Mouse (Mus musculus): ENCODE results near the gene Plch1.

The Plch1 gene

DNA sequence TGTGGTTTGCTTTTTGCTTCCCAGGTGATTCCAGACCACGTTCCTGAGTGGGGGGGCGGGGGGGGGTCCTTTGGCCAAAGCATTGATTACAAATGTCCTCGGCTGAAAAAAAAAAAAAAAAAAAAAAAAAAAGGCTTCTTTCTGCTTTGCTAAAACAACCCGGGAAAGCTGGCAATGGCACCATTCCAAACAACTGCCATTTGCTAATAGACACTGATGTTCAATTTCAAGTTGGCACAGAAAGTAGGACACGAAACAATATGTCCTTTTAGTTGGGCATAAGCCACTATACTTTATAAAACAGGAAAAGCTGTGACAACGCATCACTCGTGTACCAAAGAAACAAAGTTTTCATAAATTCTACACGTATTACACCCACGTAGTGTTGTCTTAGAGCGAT lies 36.6 kb downstream of the Plch1 start:
- no peak for DNase-seq (ENCODE audit: low spot score in 2 of 2)

DNA sequence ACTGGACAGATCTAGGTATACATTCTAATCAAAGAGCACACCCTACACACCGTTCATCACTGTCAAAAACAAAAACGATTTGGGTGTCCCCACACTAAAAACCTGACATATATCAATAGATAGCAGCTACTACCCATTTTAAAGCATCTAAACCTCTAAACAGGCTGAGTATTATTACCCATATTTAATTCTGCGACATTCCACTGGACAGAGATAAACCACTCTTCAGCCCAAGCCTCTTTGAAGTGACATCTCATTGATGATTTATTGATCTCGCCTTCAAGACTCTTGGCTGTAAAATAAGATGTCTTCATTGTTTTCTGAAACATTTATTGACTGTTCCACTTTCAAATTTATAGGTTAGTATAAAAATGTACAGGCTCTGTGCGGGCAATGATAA lies 46.4 kb downstream of the Plch1 start:
- no peak for DNase-seq (ENCODE audit: low spot score in 2 of 2)

DNA sequence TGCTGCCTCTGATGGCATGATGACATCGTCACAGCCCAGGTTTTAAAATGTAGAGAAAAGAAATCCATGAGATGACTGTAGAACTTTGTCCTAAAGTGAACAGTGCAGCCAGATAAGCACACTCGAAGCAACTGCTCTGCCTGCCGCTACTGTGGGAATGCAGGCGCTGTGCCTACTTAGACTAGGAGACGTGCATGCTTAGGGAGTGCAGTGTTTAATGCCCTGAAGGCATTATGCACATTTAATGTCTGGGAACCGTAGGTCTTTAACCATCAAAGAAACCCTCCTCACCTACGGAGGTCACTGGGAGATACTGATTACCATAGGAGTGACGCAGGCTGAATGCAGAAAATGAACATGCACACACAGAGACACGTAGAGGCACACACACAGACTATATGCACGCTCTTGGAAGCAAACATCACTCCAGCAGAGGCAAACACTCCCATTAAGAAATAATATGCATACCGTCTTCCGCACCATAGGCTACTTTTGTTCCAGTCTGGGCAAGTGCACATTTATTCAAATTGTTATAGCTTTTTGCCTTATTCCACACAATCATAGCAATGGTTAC lies 48.1 kb downstream of the Plch1 start:
- no peak for DNase-seq (ENCODE audit: low spot score in 2 of 2)

DNA sequence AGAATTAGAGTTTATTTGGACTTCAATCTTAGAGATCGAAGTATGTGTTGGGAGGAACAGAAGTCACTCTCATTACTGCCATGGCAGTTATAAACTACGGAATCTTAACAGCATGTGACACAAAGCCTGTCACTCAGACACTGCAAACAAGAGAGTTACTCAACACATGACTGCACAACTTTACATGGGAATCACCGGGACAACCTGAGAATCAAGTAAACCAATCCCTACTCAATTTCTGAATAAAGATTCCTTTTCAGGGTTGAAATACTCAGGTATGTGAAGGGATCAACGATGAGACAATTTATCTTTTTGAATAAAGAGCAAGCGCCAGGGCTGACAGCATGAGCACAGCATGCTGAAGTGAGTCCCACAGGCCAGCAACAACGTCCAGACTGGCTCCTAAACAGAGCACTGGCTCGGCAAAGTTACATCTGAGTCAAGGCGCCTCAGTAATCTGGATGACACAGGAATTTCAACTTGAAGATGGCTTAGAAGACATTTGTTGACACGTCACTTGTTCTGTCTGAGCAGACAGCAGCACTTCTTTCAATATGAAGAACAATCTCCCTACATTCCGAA lies 49.4 kb downstream of the Plch1 start:
- no peak for DNase-seq (ENCODE audit: low spot score in 2 of 2)

DNA sequence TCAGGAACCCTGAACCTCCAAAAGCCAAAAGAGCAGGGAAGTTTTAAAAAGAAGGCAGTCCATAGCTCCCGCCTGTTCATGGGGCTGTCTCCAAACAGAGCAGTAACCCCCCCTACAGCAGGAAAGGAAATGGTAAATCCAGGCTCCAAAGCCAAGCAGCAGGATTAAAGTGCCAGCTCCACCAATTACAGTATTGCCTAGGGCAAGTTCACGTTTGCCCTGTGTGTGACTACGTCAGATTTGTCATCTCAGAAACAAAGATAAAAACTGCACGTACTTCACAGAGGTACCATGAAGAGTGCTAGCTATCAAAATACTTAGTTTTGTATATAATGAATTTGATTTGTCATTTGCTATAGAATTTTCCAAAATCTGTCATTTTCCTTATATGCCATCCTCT lies 55.1 kb downstream of the Plch1 start:
- no peak for DNase-seq (ENCODE audit: low spot score in 2 of 2)

DNA sequence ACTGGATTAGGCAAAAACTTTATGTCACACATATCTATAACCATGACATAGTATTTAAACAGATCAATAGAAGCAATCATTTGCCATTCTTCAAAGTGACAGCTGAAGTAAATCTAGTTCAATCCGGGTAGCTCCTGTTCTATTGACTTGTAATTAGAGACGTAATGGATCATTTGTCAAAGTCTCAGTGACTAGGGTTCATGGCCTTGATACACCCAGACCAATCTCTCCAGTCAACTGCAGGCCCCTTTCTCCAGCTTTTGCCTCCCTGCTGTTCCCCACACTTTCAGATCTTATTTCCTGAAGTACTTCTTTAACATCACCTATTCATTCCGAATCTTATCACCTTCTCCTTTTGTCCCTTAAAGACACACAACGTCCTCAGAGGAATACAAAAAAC lies 56.8 kb downstream of the Plch1 start:
- no peak for DNase-seq (ENCODE audit: low spot score in 2 of 2)

DNA sequence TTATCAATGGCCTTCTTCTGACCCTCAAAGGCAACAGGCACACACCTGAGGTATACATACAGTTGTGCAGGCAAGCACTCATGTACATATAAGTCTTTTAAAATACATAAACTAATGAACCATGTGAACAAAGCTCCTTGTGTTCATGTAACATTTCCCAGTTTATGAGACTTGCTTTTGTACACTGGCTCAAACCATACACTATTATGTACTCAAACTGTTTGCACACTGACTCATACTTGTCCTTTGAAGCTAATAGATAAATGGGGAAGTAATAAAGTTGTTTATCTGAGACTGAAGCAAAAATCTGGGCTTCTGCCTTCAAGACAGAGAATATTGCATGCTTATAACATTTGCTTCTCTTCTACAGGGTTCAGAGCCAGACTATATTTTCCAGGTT lies 61.5 kb downstream of the Plch1 start:
- no peak for DNase-seq (ENCODE audit: low spot score in 2 of 2)

DNA sequence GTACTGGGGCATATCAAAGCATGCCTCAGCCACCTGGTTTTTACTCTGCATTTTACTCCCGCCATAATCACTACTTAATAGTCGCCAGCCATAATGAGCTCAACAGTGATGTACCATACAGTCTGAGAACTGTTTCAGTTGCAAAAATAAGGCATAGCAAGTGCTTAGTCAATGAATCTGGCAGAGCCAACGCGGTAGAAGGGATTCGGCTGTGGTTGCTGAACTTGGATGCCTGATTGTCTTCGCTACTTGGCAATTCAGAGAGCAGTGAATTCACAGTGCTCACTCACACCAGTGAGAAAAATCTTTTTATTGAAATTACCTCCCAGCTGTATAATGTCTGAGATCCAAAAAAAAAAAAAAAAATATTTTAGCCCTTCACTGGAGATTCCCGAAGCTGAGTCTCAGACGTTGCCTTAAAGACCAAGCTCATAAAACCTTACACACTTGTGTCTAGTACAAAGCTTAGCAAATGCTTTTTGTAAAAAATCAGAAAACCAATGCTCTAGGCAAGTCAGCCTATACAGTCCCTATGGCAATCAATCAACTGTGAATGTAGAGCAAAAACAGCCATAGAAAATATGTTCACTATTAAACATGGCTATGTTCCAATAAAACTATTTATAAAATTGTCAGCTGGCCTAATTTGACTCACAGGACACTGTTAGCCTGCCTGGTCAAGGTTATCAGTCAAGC lies 62.2 kb downstream of the Plch1 start:
- no peak for DNase-seq (ENCODE audit: low spot score in 2 of 2)

DNA sequence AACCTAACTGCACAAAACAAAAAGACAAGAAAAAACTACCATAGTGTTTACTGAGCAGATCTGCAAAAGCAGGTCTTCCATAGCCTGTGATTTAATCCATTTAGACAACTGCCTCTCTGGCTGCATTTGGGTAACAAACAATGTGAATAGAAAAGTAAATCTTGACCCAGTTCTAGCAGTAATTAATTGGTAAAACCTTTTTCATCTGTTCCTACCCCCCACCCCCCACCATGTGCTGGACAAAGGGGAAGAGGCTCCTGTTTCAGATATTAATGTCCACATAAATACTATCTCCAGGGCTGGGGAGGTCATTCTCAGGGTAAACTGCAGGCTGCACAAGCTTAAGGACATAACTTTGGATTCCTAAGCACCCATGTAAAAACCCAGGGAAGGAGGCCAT lies 63.5 kb downstream of the Plch1 start:
- DNase-seq (ENCODE audit: low spot score in 2 of 2): no peak

DNA sequence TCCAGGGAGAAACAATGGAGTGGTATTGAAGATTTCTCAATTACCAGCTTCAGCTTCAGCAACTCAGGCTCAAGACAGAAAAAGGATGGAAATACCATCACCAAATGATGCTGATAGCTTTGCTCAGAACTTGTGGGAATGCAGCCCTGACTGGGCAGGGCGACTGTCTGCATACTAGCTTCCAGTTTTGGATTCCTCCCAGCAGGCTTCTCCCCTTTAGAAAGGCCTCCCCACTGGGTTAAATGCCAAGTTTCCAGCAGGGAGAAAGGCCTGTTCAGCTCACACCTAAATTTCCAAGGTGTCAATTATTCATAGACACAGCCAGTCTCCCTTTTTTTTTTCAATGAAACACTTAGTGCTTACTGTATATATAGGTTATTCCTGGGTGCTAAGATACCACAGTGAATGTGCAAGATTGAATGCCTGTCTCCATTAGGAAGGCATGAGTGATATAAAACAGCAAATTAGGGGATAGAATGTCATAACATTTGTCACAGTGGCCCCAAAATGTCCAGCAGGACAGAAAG lies 75.3 kb downstream of the Plch1 start:
- DNase-seq (ENCODE audit: low spot score in 2 of 2): no peak

DNA sequence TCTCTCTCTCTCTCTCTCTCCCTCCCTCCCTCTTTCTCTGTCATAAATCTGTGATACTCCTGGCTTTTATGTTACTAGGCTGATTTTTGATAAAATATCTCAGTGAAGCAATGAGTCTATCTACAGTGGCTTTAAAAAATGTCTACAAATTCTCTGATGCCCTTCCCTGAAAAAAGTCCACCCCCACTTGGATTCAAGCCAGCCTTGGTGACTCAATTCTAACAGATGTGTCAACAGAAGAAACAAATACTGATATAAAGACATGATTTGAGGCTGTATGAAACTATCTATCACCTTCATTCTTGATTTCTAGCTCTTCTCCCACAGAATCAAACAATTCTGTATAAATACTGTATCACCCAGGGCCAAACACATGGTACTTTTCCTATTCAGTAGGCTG lies 76.6 kb downstream of the Plch1 start:
- no peak for DNase-seq (ENCODE audit: low spot score in 2 of 2)

DNA sequence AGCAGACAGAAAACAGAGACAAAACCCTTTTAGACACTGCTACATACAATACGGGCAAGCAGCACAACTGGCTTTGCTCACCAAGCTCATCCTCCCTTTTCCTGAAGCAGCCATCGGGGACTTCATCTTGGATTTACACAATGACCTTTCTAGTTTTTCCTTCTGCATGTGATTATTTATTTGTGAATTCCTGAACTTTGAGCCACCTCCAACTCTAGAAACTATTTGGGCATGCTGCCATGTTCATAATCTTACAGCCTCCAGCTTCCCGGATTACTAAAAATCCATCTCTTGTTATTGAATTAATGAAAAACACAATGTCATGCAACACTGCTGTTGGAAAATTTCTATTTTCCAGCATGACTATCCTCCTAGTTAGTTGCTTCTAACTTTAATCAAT lies 84.1 kb downstream of the Plch1 start:
- DNase-seq (ENCODE audit: low spot score in 2 of 2): no peak

DNA sequence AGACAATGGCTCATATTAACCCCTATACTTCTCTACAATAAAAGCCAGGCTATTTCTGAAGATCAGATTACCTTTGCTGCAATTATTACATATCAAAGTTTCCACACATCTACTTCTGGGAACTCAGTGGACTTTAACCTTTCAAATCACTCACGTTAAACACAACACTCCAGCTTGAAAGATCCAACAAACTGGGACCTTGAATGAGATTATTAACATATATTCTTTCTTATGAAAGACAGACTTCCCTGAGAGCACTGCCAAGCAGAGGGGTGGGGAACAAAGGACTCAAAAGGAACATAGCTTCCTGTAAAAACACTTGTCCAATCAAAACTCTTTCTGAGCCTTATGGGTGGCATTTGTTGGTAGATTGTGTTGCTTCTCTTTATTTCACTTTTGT lies 85.1 kb downstream of the Plch1 start:
- no peak for DNase-seq (ENCODE audit: low spot score in 2 of 2)

DNA sequence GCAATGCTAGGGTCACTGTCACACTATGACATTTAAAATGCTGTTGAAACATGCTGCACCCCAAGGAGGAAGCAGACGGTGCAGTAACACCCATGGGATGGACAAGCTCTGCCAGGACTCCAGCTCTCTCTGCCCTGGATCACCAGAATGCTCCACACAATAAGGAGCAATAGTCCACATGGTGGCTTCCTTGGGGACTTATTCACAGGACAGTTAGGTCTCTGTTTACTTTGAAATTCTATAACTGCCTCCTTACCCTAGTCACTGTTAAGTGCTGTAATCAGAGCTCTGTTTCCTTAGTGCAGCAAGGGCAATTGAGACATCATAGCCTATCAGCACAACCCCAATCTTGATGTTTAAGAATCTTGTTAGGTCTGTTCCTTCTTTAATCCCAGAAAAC lies 92.4 kb downstream of the Plch1 start:
- no peak for DNase-seq (ENCODE audit: low spot score in 2 of 2)

DNA sequence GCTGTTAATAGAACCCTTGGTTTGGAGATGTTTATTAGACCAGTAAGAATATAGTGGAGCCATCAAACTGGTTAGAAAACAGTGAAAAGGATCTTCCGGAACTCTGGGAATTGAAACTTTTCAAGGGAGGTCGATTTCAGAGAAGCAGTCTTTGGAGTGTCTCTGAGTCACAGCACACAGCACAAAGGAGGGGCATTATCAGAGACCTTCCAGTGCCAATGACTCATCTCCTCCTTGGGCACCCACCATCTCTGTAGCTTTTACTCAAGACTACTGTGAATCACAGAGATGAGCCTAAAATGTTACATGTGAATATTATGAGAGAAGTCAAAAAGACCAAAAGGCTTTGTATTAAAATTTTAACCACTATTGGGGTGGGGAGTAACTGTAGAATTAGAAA lies 93.8 kb downstream of the Plch1 start:
- DNase-seq (ENCODE audit: low spot score in 2 of 2): no peak

DNA sequence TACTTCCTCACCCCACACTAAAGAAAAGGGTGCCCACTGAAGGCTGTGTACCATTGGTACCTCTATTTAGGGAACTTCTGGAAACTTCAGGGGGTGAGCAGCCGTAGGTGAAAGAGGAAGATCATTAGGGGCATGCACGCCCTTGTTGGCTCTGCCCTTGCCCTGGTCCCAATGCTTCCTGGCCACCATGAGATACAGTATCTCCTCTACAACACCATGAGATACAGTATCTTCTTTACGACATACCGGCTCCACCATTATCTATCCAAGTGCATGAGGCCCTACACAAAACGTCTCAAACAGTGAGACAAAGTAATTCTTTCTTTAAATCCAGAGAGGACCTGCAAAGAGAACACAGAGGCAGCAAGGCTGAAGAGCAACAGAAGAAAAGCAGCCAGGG lies 98.6 kb downstream of the Plch1 start:
- no peak for DNase-seq (ENCODE audit: low spot score in 2 of 2)

DNA sequence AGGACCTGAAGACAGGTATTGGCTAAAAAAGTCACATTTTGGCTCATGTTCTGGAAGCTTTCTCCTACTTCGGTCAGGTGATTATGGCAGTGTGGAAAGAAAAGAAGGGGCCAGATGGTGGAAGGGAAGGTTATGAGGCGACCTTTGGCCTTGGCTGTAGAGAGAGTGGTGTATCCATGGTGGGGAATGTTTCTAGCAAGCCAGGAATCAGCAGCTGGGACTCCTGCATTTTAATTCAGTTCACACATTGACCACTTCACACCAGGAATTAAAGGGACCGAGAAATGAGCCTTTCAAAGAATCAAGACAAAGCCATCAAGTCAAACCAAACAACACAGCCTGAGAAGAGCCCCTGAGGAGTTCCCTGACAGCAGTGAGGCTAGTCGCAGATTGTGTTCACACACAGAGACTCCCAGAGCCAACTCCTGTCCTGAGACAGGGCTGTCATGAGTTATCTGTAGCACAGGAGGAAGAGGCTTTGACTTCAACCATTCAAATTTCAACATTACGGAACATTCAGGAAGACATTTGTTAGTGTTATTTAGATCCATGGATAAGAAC lies 112.4 kb downstream of the Plch1 start:
- DNase-seq (ENCODE audit: low spot score in 2 of 2): no peak

DNA sequence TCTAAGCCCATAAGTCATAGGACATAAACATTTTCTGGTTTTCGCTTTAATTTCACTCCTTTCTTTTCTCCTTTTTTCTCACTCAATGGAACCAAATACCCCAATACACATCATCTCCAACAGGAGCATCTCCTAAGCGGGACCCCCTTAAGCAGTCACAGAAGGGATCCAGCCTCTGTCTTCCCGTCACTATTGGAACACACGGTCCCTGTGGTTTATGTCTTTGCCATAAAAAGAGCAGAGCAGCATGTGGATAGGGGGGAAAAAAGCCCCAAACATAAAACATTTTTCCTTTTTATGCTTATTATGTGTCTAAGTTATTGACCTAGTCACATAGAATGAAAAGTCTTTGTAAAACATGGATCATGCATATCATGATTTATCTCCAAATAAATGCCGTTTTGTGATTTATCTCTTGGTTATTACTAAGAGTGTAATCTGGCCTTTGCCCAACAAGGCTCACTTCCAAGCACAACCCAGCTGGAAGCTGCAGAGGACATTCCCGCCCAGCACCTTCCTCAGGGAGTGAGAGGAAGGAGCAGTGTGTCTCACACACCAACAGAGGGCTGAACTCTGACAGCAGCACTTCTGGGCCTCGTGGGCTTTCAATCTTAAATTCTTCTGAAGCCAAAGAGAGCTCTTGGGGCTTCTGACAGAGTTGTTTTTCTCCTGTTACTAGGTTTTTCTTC lies 126.5 kb downstream of the Plch1 start:
- no peak for DNase-seq (ENCODE audit: low spot score in 2 of 2)

DNA sequence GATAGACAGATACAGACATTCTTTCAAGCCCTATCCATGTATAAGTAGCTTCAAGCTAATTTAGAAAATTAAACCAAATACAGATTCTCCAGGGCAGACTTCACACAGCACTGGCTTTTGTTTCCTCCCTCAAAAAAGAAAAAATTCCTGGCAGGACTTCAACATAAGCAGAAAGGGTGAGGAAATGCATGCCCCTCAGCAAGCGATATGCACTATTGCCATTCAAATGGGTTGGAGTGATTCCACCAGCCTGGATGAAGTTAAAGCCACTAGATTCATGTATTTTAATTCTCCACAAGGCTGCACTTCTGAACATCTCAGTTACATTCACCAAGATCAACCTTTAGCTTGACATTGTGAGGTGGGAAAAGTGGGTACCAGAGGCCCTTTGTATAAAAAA lies 138.5 kb downstream of the Plch1 start:
- DNase-seq (ENCODE audit: low spot score in 2 of 2): no peak

DNA sequence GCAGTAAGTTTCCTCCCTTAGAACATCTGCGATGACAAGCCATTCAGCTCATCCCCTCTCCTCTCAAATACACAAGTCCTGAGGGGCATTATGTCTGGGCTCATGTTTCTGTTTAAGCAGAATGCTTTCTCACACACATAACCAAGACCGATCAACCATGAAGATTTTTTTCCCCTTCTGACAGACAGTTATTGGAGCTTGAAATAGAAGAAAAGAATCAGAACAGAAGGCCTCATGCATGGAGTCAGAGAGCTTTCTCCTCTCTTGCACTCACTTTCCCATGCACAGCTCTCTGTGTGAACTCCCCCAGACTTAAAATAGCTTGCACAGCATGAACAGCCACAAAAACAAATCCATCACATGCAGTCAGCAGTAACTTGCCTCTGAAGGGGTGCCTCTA lies 159.2 kb downstream of the Plch1 start:
- DNase-seq (ENCODE audit: low spot score in 2 of 2): no peak

DNA sequence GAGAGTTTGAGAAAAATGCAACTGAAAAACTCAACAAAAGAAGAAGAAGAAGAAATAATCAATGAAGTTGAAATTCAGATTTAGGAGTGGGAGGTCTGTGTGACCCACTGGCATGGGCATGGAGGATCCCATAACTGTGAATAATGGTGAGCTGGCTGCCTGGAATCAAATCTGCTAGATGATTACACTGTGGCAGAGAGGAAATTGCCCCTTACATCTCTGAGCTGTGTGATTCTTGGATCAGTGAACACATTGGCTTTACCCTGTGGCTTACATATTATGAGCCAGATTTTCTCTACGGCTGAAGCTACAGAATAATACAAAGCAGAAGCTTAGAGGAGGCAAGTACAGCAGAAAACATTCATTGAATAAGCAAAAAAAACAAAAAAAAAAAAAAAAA lies 170.9 kb downstream of the Plch1 start:
- no peak for DNase-seq (ENCODE audit: low spot score in 2 of 2)

DNA sequence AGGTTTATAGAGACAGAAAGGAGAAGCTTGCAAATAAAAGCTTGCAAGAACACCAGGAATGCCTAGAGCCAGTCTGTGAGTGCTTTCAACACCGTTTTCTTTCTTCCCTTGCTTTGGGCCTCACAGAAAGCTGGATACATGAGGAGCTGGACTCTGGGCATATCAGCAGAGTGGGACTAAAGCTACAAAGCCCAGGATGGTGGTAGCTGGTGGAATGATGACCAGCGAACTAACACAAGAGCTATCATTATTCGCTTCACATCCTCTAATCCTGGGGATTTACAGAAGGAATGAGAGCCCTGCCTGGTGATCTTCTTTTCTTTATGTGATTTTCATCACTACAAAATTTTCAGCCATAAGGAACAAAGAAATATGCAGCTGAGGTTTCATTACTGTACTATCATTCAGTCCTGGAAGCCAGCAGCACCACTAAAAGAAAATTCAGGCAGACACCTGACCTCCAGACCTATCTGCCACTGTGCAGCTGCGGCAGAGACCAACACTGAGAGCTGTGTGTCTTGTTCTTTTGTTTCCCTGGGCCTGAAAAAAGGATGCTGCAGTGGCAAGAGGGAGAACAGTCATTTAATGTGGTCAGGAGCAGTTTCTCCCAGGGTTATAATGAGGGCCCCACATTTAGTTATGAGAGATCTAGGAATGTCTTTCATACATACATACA lies 172.5 kb downstream of the Plch1 start:
- no peak for DNase-seq (ENCODE audit: low spot score in 2 of 2)

Data from spleen, postnatal 10 days (tissue).